Comparison of ENCODE assay signal across 9 mouse cellular contexts in genomic region chr4:132428022-132428542, GRCm38 (mm10). TPM values are rescaled to one million over a fixed set of nuclear protein-coding genes. Genes with fewer than 3 reads are reported as not detected.
A peak's percentile ranks its signal among the peaks of the same experiment; 100 is the strongest.
DNase-seq lines count a peak whose midpoint lies in the region; ATAC-seq and TF ChIP-seq lines count a peak whose summit lies in the region.
"Had no signal": no experiment of that assay in that cellular context is flagged by ENCODE, and none has a peak within 500 bp of the region (broad histone marks: within the 10 kb centered on the region; RNA-seq: fewer than 3 reads in every experiment).

No protein-coding gene starts in this region.

- WGBS in heart, embryonic 14.5 days: 5% methylated on average over 9 of the region's 9 CpGs
- WGBS in liver, postnatal 0 days (ENCODE audit: insufficient replicate concordance): 21% methylated on average over 9 of the region's 9 CpGs

- H3K27me3 ChIP-seq in ES-Bruce4 (ENCODE audit: control insufficient read depth, insufficient read depth, low read length, poor library complexity, severe bottlenecking): no peaks in the 10 kb centered on the region
- no peaks in the 10 kb centered on the region for H3K27me3 ChIP-seq in heart, embryonic 14.5 days (ENCODE audit: control insufficient read depth, insufficient read depth, low read length)
- H3K27me3 ChIP-seq in liver, postnatal 0 days (ENCODE audit: insufficient read depth, low read length): no peaks in the 10 kb centered on the region
- H3K27me3 ChIP-seq: limb, embryonic 13.5 days had no signal

- H3K9ac ChIP-seq in ES-Bruce4 (ENCODE audit: low read depth, poor library complexity, severe bottlenecking): no peak overlapping the region
- no peak overlapping the region for H3K9ac ChIP-seq in heart, embryonic 14.5 days (ENCODE audit: low read length)
- peak overlapping the region; percentile 16 for H3K9ac ChIP-seq in liver, postnatal 0 days (replicated peaks)
- H3K9ac ChIP-seq: limb, embryonic 13.5 days had no signal

- DNase-seq in 3T3-L1 (ENCODE audit: low read depth, low spot score): peak; percentile 50
- DNase-seq in liver, postnatal 0 days: peak; percentile 85
- DNase-seq in gastrocnemius, adult 18-20 months (ENCODE audit: low spot score): no peak
- DNase-seq in cerebellum, adult 9-10 months: no peak
- no peak for DNase-seq in cerebellum, adult 11 months
- DNase-seq: kidney, adult 8-10 months had no signal

- peak; percentile 80 for ATAC-seq in heart, embryonic 14.5 days (ENCODE audit: insufficient number of reproducible peaks, insufficient read depth, low FRiP score, low read depth)
- peak; percentile 98 for ATAC-seq in liver, postnatal 0 days

- no peak overlapping the region for H3K4me3 ChIP-seq in ES-Bruce4 (ENCODE audit: low read depth, low read length)
- no peak overlapping the region for H3K4me3 ChIP-seq in heart, embryonic 14.5 days (ENCODE audit: control insufficient read depth in 1 of 2, insufficient read depth in 1 of 2, low read depth in 1 of 2, low read length in 2 of 2)
- no peak overlapping the region for H3K4me3 ChIP-seq in liver, postnatal 0 days (ENCODE audit: low read depth, low read length)
- H3K4me3 ChIP-seq: limb, embryonic 13.5 days had no signal

- H3K4me1 ChIP-seq in ES-Bruce4 (ENCODE audit: control insufficient read depth, insufficient read depth, low read length): no peaks in the 10 kb centered on the region
- H3K4me1 ChIP-seq in heart, embryonic 14.5 days (ENCODE audit: control insufficient read depth in 2 of 2, insufficient read depth in 2 of 2, low read length in 2 of 2): peaks cover 11 to 19% of the 10 kb centered on the region in 2 experiments
- H3K4me1 ChIP-seq in liver, postnatal 0 days (ENCODE audit: insufficient read depth): peaks cover 11% of the 10 kb centered on the region; the same call in 1 of the 2 replicates

- 0 out of 2 replicates have a peak, but pooled peaks have one; percentile 41 for TF ChIP-seq EP300 in ES-Bruce4 (IDR thresholded peaks at IDR 0.05; ENCODE audit: insufficient read depth, low read depth, low read length)
- peak; percentile 99 for TF ChIP-seq EP300 in liver, postnatal 0 days (IDR thresholded peaks at IDR 0.05; ENCODE audit: low read depth)

- TF ChIP-seq POLR2A in ES-Bruce4 (IDR thresholded peaks at IDR 0.05; ENCODE audit: insufficient read depth, low read length): no peak

- no peaks in the 10 kb centered on the region for H3K36me3 ChIP-seq in ES-Bruce4 (ENCODE audit: control insufficient read depth, insufficient read depth, low read length, poor library complexity, severe bottlenecking)
- no peaks in the 10 kb centered on the region for H3K36me3 ChIP-seq in heart, embryonic 14.5 days (ENCODE audit: control insufficient read depth, insufficient read depth, low read length)
- H3K36me3 ChIP-seq in liver, postnatal 0 days (replicated peaks; ENCODE audit: insufficient read depth, low read length): no peaks in the 10 kb centered on the region
- H3K36me3 ChIP-seq: limb, embryonic 13.5 days had no signal

- H3K4me2 ChIP-seq in heart, embryonic 14.5 days (ENCODE audit: low read length): peak overlapping the region; percentile 40; the same call in 1 of the 2 replicates
- peak overlapping the region; percentile 52 for H3K4me2 ChIP-seq in liver, postnatal 0 days (ENCODE audit: low read depth, low read length)
- H3K4me2 ChIP-seq: limb, embryonic 13.5 days had no signal

- no peak for TF ChIP-seq CTCF in ES-Bruce4 (IDR thresholded peaks at IDR 0.05; ENCODE audit: low read depth, low read length)
- TF ChIP-seq CTCF in liver, postnatal 0 days (IDR thresholded peaks at IDR 0.05; ENCODE audit: low read depth): peak; percentile 41

- no peak overlapping the region for H3K27ac ChIP-seq in ES-Bruce4 (ENCODE audit: insufficient read depth, low read length)
- peak overlapping the region; percentile 46 to 85 for H3K27ac ChIP-seq in heart, embryonic 14.5 days (replicated peaks in 1 of 2; ENCODE audit: control insufficient read depth in 1 of 2, insufficient read depth in 1 of 2, low read depth in 2 of 2, low read length in 2 of 2)
- H3K27ac ChIP-seq in liver, postnatal 0 days (ENCODE audit: low read depth): peak overlapping the region; percentile 84
- H3K27ac ChIP-seq: limb, embryonic 13.5 days had no signal

- no peaks in the 10 kb centered on the region for H3K9me3 ChIP-seq in ES-Bruce4 (replicated peaks; ENCODE audit: control insufficient read depth, insufficient read depth, low read length, poor library complexity, severe bottlenecking)
- no peaks in the 10 kb centered on the region for H3K9me3 ChIP-seq in heart, embryonic 14.5 days (ENCODE audit: control insufficient read depth, low read length)
- no peaks in the 10 kb centered on the region for H3K9me3 ChIP-seq in liver, postnatal 0 days (ENCODE audit: low read length)
- H3K9me3 ChIP-seq: limb, embryonic 13.5 days had no signal

RNA-seq across cellular contexts. Expression of gene Phactr4, which starts 5.8 kb away (rescaled TPM):
- 31.5 and 35.1 TPM in 2 replicates for polyA plus RNA-seq in ES-Bruce4 (2011; ENCODE audit: insufficient read depth, insufficient read length, low read depth, missing spikeins)
- polyA plus RNA-seq in heart, embryonic 14.5 days (2014; fragmentation: Nextera tagmentation; extraction: Ambion mirVana): 19.3 and 20.2 TPM in 2 replicates
- polyA plus RNA-seq in liver, postnatal 0 days (2015; fragmentation: Nextera tagmentation; extraction: Ambion mirVana): 6.2 and 7.7 TPM in 2 replicates
- 10 to 100 TPM; 12.8 to 13.7 TPM for total RNA-seq in gastrocnemius, adult 18-20 months (2021)

RNA-seq across cellular contexts. Expression of gene Med18, which starts 35.6 kb away (rescaled TPM):
- polyA plus RNA-seq in ES-Bruce4 (2011; ENCODE audit: insufficient read depth, insufficient read length, low read depth, missing spikeins): 22.5 and 24.4 TPM in 2 replicates
- polyA plus RNA-seq in heart, embryonic 14.5 days (2014; fragmentation: Nextera tagmentation; extraction: Ambion mirVana): 12.1 and 13.0 TPM in 2 replicates
- polyA plus RNA-seq in liver, postnatal 0 days (2015; fragmentation: Nextera tagmentation; extraction: Ambion mirVana): 8.0 and 10.1 TPM in 2 replicates
- total RNA-seq in gastrocnemius, adult 18-20 months (2021): 1 to 10 TPM; 2.6 TPM

Comparison
In these comparisons a context has a peak if more than half of its experiments do, and no peak if none do; other contexts are left out.
1. DNase-seq: peak in 3T3-L1 (single experiment) and liver, postnatal 0 days (single experiment); none in gastrocnemius, adult 18-20 months (single experiment), cerebellum, adult 9-10 months (single experiment) and cerebellum, adult 11 months (single experiment).